Mouse (Mus musculus) G1E (cell line): ENCODE results near the gene Pex11b.

ENCODE experiments used
- CTCF ChIP-seq: IDR thresholded peaks from 2 replicates; pipeline ENCODE4 v1.5.1; 2012; ENCODE audit warnings: low read depth, low read length, inconsistent platforms, mixed read lengths
- GATA1 ChIP-seq: IDR thresholded peaks from 2 replicates; pipeline ENCODE4 v1.6.1; 2012; ENCODE audit warnings: borderline replicate concordance, low read length, inconsistent platforms, mixed read lengths
- GATA2 ChIP-seq: IDR thresholded peaks from 2 replicates; pipeline ENCODE4 v1.6.1; 2012; ENCODE audit warnings: low read depth, low read length, inconsistent platforms, borderline replicate concordance
- POLR2AphosphoS5 ChIP-seq: IDR thresholded peaks from 2 replicates; pipeline ENCODE4 v1.6.1; 2012; ENCODE audit warnings: low read depth, low read length, inconsistent platforms; ENCODE audit not compliant: insufficient replicate concordance
- TAL1 ChIP-seq: conservative IDR thresholded peaks from 2 replicates; pipeline ENCODE4 v1.6.1; 2012; ENCODE audit warnings: low read depth, low read length, inconsistent platforms, mixed read lengths

DNA sequence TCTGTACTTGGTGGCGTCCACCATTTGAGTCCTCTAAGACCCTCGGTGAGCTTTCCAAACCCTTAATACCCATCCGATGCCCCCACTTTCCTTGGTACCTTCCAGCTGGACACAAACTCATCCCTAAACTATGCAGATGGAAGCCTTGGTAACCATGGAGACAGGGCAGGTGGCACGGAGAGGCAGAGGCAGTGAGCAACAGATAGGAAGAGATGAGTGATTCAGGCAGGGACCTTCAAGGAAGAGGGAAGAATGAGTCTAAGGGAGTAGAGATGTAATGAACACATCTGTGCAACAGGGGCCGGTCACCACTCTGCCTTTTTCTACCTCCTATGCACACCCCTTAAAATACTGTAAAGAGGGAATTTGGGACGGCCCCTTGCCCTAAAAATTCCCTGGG lies 39.5 kb upstream of the Pex11b start:
- TF ChIP-seq CTCF, result no peak
- TF ChIP-seq GATA1, result no peak
- no peak for TF ChIP-seq GATA2
- no peak for TF ChIP-seq POLR2AphosphoS5
- no peak for TF ChIP-seq TAL1
